Mouse (Mus musculus) macrophage (primary cell): ENCODE measurements around the gene Tha1. TPM values are rescaled to one million over a fixed set of nuclear protein-coding genes. Genes with fewer than 3 reads are reported as not detected.

Experiments
- H3K27ac ChIP-seq: fragments of 350-480 bp; formaldehyde crosslinking; 2 replicates; pipeline ENCODE4 v1.9.0; 2021
- H3K36me3 ChIP-seq: fragments of 350-480 bp; formaldehyde crosslinking; 2 replicates; pipeline ENCODE4 v1.9.0; 2021; ENCODE audit errors: inconsistent target
- H3K4me3 ChIP-seq: fragments of 350-480 bp; formaldehyde crosslinking; 2 replicates; pipeline ENCODE4 v1.9.0; 2021; ENCODE audit errors: inconsistent target
- H3K79me2 ChIP-seq: fragments of 350-480 bp; formaldehyde crosslinking; 2 replicates; pipeline ENCODE4 v1.9.0; 2021; ENCODE audit errors: inconsistent target
- WGBS: methylation state at CpG from one replicate; pipeline ENCODE4 v1.1.7; 2026; ENCODE audit warnings: inconsistent platforms; ENCODE audit not compliant: missing documents; 5-methylcytosine and 5-hydroxymethylcytosine counted together
- polyA plus RNA-seq: library from polyadenylated mRNA; stranded (reverse); fragments of 250-400 nt; gene quantifications from 3 replicates; pipeline ENCODE4 v1.2.4, GENCODE M21; 2018; ENCODE audit warnings: inconsistent platforms

Gene Tha1
- polyA plus RNA-seq, 1 experiment from 2014 or later = 3.0 TPM

GRCm38 (mm10) chr11:117890519-117891282 is 17.4 kb upstream of the Tha1 start:
- no peaks in the 10 kb centered on the region for H3K36me3 ChIP-seq
- H3K27ac ChIP-seq = no peak overlapping the region
- no peak overlapping the region for H3K4me3 ChIP-seq
- 86% methylated on average over 12 of the region's 13 CpGs for WGBS
- H3K79me2 ChIP-seq = no peaks in the 10 kb centered on the region

- whole genome bisulfite sequencing = 84% methylated on average over 11 of the region's 11 CpGs
- no peak overlapping the region for H3K27ac ChIP-seq
Observed at GRCm38 (mm10) chr11:117889887-117890340, 16.6 kb upstream of the Tha1 start.

GRCm38 (mm10) chr11:117888853-117889822 is 15.9 kb upstream of the Tha1 start:
- Histone ChIP-seq H3K79me2 (no peaks in the 10 kb centered on the region), H3K36me3 (no peaks in the 10 kb centered on the region), H3K4me3 (no peak overlapping the region), H3K27ac (no peak overlapping the region)
- WGBS = 84% methylated on average over 28 of the region's 33 CpGs

More at GRCm38 (mm10) chr11:117889887-117890340, 16.6 kb upstream of the Tha1 start:
- H3K79me2 ChIP-seq = no peaks in the 10 kb centered on the region
- H3K4me3 ChIP-seq = no peak overlapping the region
- no peaks in the 10 kb centered on the region for H3K36me3 ChIP-seq

GRCm38 (mm10) chr11:117888168-117888852 is 15.0 kb upstream of the Tha1 start:
- H3K4me3 ChIP-seq = no peak overlapping the region
- H3K36me3 ChIP-seq = no peaks in the 10 kb centered on the region
- H3K79me2 ChIP-seq = no peaks in the 10 kb centered on the region
- no peak overlapping the region for H3K27ac ChIP-seq
- 94% methylated on average over 20 of the region's 20 CpGs for WGBS

- H3K27ac ChIP-seq = no peak overlapping the region
- H3K79me2 ChIP-seq = no peaks in the 10 kb centered on the region
- H3K36me3 ChIP-seq = no peaks in the 10 kb centered on the region
- H3K4me3 ChIP-seq = no peak overlapping the region
- WGBS = 42% methylated on average over 5 of the region's 5 CpGs
Observed at GRCm38 (mm10) chr11:117886000-117886399, 12.7 kb upstream of the Tha1 start.

GRCm38 (mm10) chr11:117882208-117882607 is 8.9 kb upstream of the Tha1 start:
- Histone ChIP-seq H3K36me3 (no peaks in the 10 kb centered on the region), H3K4me3 (no peak overlapping the region), H3K79me2 (no peaks in the 10 kb centered on the region), H3K27ac (peak overlapping the region; percentile 99)
- 100% methylated on average over 1 of the region's 1 CpGs for WGBS

GRCm38 (mm10) chr11:117881787-117882186 is 8.5 kb upstream of the Tha1 start:
- no peak overlapping the region for H3K4me3 ChIP-seq
- H3K27ac ChIP-seq = peak overlapping the region; percentile 99
- 12% methylated on average over 8 of the region's 8 CpGs for WGBS

GRCm38 (mm10) chr11:117880977-117881358 is 7.7 kb upstream of the Tha1 start:
- Histone ChIP-seq H3K79me2 (no peaks in the 10 kb centered on the region), H3K4me3 (no peak overlapping the region), H3K27ac (peak overlapping the region; percentile 99), H3K36me3 (no peaks in the 10 kb centered on the region)
- WGBS = 57% methylated on average over 6 of the region's 6 CpGs

More at GRCm38 (mm10) chr11:117881787-117882186, 8.5 kb upstream of the Tha1 start:
- Histone ChIP-seq H3K36me3 (no peaks in the 10 kb centered on the region), H3K79me2 (no peaks in the 10 kb centered on the region)

GRCm38 (mm10) chr11:117880336-117880976 is 7.2 kb upstream of the Tha1 start:
- 92% methylated on average over 9 of the region's 9 CpGs for WGBS
- no peaks in the 10 kb centered on the region for H3K36me3 ChIP-seq
- peak overlapping the region; percentile 99 for H3K27ac ChIP-seq
- no peaks in the 10 kb centered on the region for H3K79me2 ChIP-seq
- H3K4me3 ChIP-seq = no peak overlapping the region

- Histone ChIP-seq H3K4me3 (no peak overlapping the region), H3K27ac (peak overlapping the region; percentile 99), H3K79me2 (no peaks in the 10 kb centered on the region), H3K36me3 (no peaks in the 10 kb centered on the region)
- 87% methylated on average over 6 of the region's 6 CpGs for WGBS
Observed at GRCm38 (mm10) chr11:117879676-117880075, 6.4 kb upstream of the Tha1 start.

- WGBS = 3% methylated on average over 8 of the region's 8 CpGs
- no peaks in the 10 kb centered on the region for H3K36me3 ChIP-seq
- no peaks in the 10 kb centered on the region for H3K79me2 ChIP-seq
- H3K27ac ChIP-seq = peak overlapping the region; percentile 99
- no peak overlapping the region; the same call in 1 of the 2 replicates for H3K4me3 ChIP-seq
Observed at GRCm38 (mm10) chr11:117878892-117879291, 5.6 kb upstream of the Tha1 start.

- Histone ChIP-seq H3K79me2 (no peaks in the 10 kb centered on the region), H3K4me3 (no peak overlapping the region; the same call in 1 of the 2 replicates), H3K27ac (peak overlapping the region; percentile 99), H3K36me3 (no peaks in the 10 kb centered on the region)
- WGBS = 16% methylated on average over 13 of the region's 13 CpGs
Observed at GRCm38 (mm10) chr11:117877917-117878745, 4.8 kb upstream of the Tha1 start.

- Histone ChIP-seq H3K27ac (no peak overlapping the region), H3K79me2 (no peaks in the 10 kb centered on the region), H3K4me3 (no peak overlapping the region), H3K36me3 (no peaks in the 10 kb centered on the region)
- 80% methylated on average over 5 of the region's 6 CpGs for WGBS
Observed at GRCm38 (mm10) chr11:117875681-117876080, 2.4 kb upstream of the Tha1 start.
